Mouse (Mus musculus): Measurements from ENCODE around the gene 2010111I01Rik. TPM values are rescaled to one million over a fixed set of nuclear protein-coding genes. Genes with fewer than 3 reads are reported as not detected.
"Not testable (repeated sequence)": the region's sequence is repeated elsewhere in the genome, so short reads cannot be mapped to it uniquely, and the experiment has no call there.

The 2010111I01Rik gene
- polyA plus RNA-seq (2012; ENCODE audit: insufficient read depth, insufficient read length, low replicate concordance, missing spikeins): not detected in 2 replicates

- peak within 1 kb of the TSS; percentile 34 for H3K27ac ChIP-seq (ENCODE audit: insufficient read depth, low read depth, low read length)
- TF ChIP-seq CTCF (IDR thresholded peaks at IDR 0.05; ENCODE audit: insufficient read depth, low read depth, low read length) (0 out of 2 replicates have a peak, but pooled peaks have one; percentile 17), POLR2A (IDR thresholded peaks at IDR 0.05; ENCODE audit: insufficient read depth, low read depth, low read length) (peak; percentile 65)
- H3K4me1 ChIP-seq (ENCODE audit: control insufficient read depth, insufficient read depth, low read length): peaks cover 6% of the 10 kb centered on the region; the same call in 1 of the 2 replicates
- H3K4me3 ChIP-seq (ENCODE audit: insufficient read depth, low read depth, low read length): peak within 1 kb of the TSS; percentile 71
- WGBS: under 1% methylated on average over 41 of the region's 41 CpGs
These were observed at the start of gene 2010111I01Rik for GRCm38 (mm10) chr13:62964640-62965311. 2010111I01Rik (plus strand) TSS chr13:62964893.

GRCm38 (mm10) chr13:62916675-62917074 lies 48.0 kb upstream of the 2010111I01Rik start:
- no peak for TF ChIP-seq CTCF (IDR thresholded peaks at IDR 0.05; ENCODE audit: insufficient read depth, low read depth, low read length)
- no peak for TF ChIP-seq POLR2A (IDR thresholded peaks at IDR 0.05; ENCODE audit: insufficient read depth, low read depth, low read length)
- Histone ChIP-seq H3K4me1 (ENCODE audit: control insufficient read depth, insufficient read depth, low read length) (no peaks in the 10 kb centered on the region), H3K4me3 (ENCODE audit: insufficient read depth, low read depth, low read length) (no peak overlapping the region), H3K27ac (ENCODE audit: insufficient read depth, low read depth, low read length) (no peak overlapping the region)
- 68% methylated on average over 4 of the region's 4 CpGs for WGBS

GRCm38 (mm10) chr13:62917416-62918110 lies 47.1 kb upstream of the 2010111I01Rik start:
- Histone ChIP-seq H3K4me3 (ENCODE audit: insufficient read depth, low read depth, low read length) (no peak overlapping the region), H3K4me1 (ENCODE audit: control insufficient read depth, insufficient read depth, low read length) (no peaks in the 10 kb centered on the region), H3K27ac (ENCODE audit: insufficient read depth, low read depth, low read length) (no peak overlapping the region)
- no peak for TF ChIP-seq CTCF (IDR thresholded peaks at IDR 0.05; ENCODE audit: insufficient read depth, low read depth, low read length)
- no peak for TF ChIP-seq POLR2A (IDR thresholded peaks at IDR 0.05; ENCODE audit: insufficient read depth, low read depth, low read length)
- WGBS: 18% methylated on average over 1 of the region's 1 CpGs

GRCm38 (mm10) chr13:62919647-62920341 lies 44.9 kb upstream of the 2010111I01Rik start:
- H3K27ac ChIP-seq (ENCODE audit: insufficient read depth, low read depth, low read length): no peak overlapping the region
- 38% methylated on average over 11 of the region's 11 CpGs for WGBS
- no peak overlapping the region for H3K4me3 ChIP-seq (ENCODE audit: insufficient read depth, low read depth, low read length)
- peak; percentile 50; the same call in 1 of the 2 replicates for TF ChIP-seq CTCF (IDR thresholded peaks at IDR 0.05; ENCODE audit: insufficient read depth, low read depth, low read length)
- TF ChIP-seq POLR2A (IDR thresholded peaks at IDR 0.05; ENCODE audit: insufficient read depth, low read depth, low read length): no peak
- H3K4me1 ChIP-seq (ENCODE audit: control insufficient read depth, insufficient read depth, low read length): no peaks in the 10 kb centered on the region

- Histone ChIP-seq H3K27ac (ENCODE audit: insufficient read depth, low read depth, low read length) (no peak overlapping the region), H3K4me3 (ENCODE audit: insufficient read depth, low read depth, low read length) (no peak overlapping the region), H3K4me1 (ENCODE audit: control insufficient read depth, insufficient read depth, low read length) (no peaks in the 10 kb centered on the region)
- 79% methylated on average over 3 of the region's 3 CpGs for WGBS
- TF ChIP-seq CTCF (IDR thresholded peaks at IDR 0.05; ENCODE audit: insufficient read depth, low read depth, low read length) (no peak), POLR2A (IDR thresholded peaks at IDR 0.05; ENCODE audit: insufficient read depth, low read depth, low read length) (no peak)
These were observed 42.0 kb upstream of the 2010111I01Rik start for GRCm38 (mm10) chr13:62922645-62923044.

- H3K27ac ChIP-seq (ENCODE audit: insufficient read depth, low read depth, low read length): no peak overlapping the region
- TF ChIP-seq CTCF (IDR thresholded peaks at IDR 0.05; ENCODE audit: insufficient read depth, low read depth, low read length): no peak
- no peak for TF ChIP-seq POLR2A (IDR thresholded peaks at IDR 0.05; ENCODE audit: insufficient read depth, low read depth, low read length)
- H3K4me3 ChIP-seq (ENCODE audit: insufficient read depth, low read depth, low read length): no peak overlapping the region
- 72% methylated on average over 8 of the region's 8 CpGs for WGBS
- H3K4me1 ChIP-seq (ENCODE audit: control insufficient read depth, insufficient read depth, low read length): no peaks in the 10 kb centered on the region
These were observed 41.5 kb upstream of the 2010111I01Rik start for GRCm38 (mm10) chr13:62923182-62923581.

- no peak overlapping the region for H3K4me3 ChIP-seq (ENCODE audit: insufficient read depth, low read depth, low read length)
- no peak overlapping the region for H3K27ac ChIP-seq (ENCODE audit: insufficient read depth, low read depth, low read length)
- no peak for TF ChIP-seq POLR2A (IDR thresholded peaks at IDR 0.05; ENCODE audit: insufficient read depth, low read depth, low read length)
- TF ChIP-seq CTCF (IDR thresholded peaks at IDR 0.05; ENCODE audit: insufficient read depth, low read depth, low read length): no peak
- WGBS: 59% methylated on average over 1 of the region's 1 CpGs
- H3K4me1 ChIP-seq (ENCODE audit: control insufficient read depth, insufficient read depth, low read length): no peaks in the 10 kb centered on the region
These were observed 38.2 kb upstream of the 2010111I01Rik start for GRCm38 (mm10) chr13:62926479-62926878.

- no peak for TF ChIP-seq CTCF (IDR thresholded peaks at IDR 0.05; ENCODE audit: insufficient read depth, low read depth, low read length)
- no peak for TF ChIP-seq POLR2A (IDR thresholded peaks at IDR 0.05; ENCODE audit: insufficient read depth, low read depth, low read length)
- WGBS: 95% methylated on average over 1 of the region's 1 CpGs
- H3K4me1 ChIP-seq (ENCODE audit: control insufficient read depth, insufficient read depth, low read length): no peaks in the 10 kb centered on the region
- no peak overlapping the region for H3K27ac ChIP-seq (ENCODE audit: insufficient read depth, low read depth, low read length)
- no peak overlapping the region for H3K4me3 ChIP-seq (ENCODE audit: insufficient read depth, low read depth, low read length)
These were observed 37.2 kb upstream of the 2010111I01Rik start for GRCm38 (mm10) chr13:62927470-62927869.

GRCm38 (mm10) chr13:62929144-62929543 lies 35.5 kb upstream of the 2010111I01Rik start:
- not testable (repeated sequence) for H3K27ac ChIP-seq (ENCODE audit: insufficient read depth, low read depth, low read length)
- WGBS: 92% methylated on average over 3 of the region's 3 CpGs

More at GRCm38 (mm10) chr13:62929144-62929543, 35.5 kb upstream of the 2010111I01Rik start:
- H3K4me3 ChIP-seq (ENCODE audit: insufficient read depth, low read depth, low read length); H3K4me1 ChIP-seq (ENCODE audit: control insufficient read depth, insufficient read depth, low read length): not testable (repeated sequence)
